Mouse (Mus musculus): ENCODE results near the gene Cldn3. TPM values are rescaled to one million over a fixed set of nuclear protein-coding genes. Genes with fewer than 3 reads are reported as not detected.

Gene Cldn3
- polyA plus RNA-seq, 2 experiments from 2014 or later = not detected

- ATAC-seq = no peak
Measured at GRCm38 (mm10) chr5:135007802-135008571, 22.0 kb downstream of the Cldn3 start.

- ATAC-seq = peak; percentile 81
Measured at GRCm38 (mm10) chr5:135008671-135009589, 22.9 kb downstream of the Cldn3 start, which contains the start of gene Abhd11. Abhd11 (plus strand) TSS chr5:135009152.

- peak; percentile 44 for ATAC-seq
Measured at GRCm38 (mm10) chr5:135009590-135010319, 23.7 kb downstream of the Cldn3 start.

- no peak for ATAC-seq
Measured at GRCm38 (mm10) chr5:135010320-135010709, 24.3 kb downstream of the Cldn3 start.

- ATAC-seq = no peak
Measured at GRCm38 (mm10) chr5:135010841-135011743, 25.1 kb downstream of the Cldn3 start.

- ATAC-seq = no peak
Measured at GRCm38 (mm10) chr5:135011809-135012613, 26.0 kb downstream of the Cldn3 start.

- ATAC-seq = no peak
Measured at GRCm38 (mm10) chr5:135012671-135013441, 26.8 kb downstream of the Cldn3 start.

GRCm38 (mm10) chr5:135015497-135015896 lies 29.5 kb downstream of the Cldn3 start:
- ATAC-seq = peak; percentile 75

GRCm38 (mm10) chr5:135016224-135016759 lies 30.3 kb downstream of the Cldn3 start:
- ATAC-seq = no peak

GRCm38 (mm10) chr5:135021814-135022213 lies 35.8 kb downstream of the Cldn3 start:
- no peak for ATAC-seq

GRCm38 (mm10) chr5:135023344-135024173 lies 37.5 kb downstream of the Cldn3 start, which contains the start of gene Stx1a:
Stx1a (plus strand) TSS chr5:135023482.
- peak; percentile 38 for ATAC-seq

- peak; percentile 82 for ATAC-seq
Measured at GRCm38 (mm10) chr5:135024665-135025224, 38.7 kb downstream of the Cldn3 start.

GRCm38 (mm10) chr5:135025899-135026298 lies 39.9 kb downstream of the Cldn3 start:
- no peak for ATAC-seq

- no peak for ATAC-seq
Measured at GRCm38 (mm10) chr5:135029007-135029854, 43.2 kb downstream of the Cldn3 start.

- no peak for ATAC-seq
Measured at GRCm38 (mm10) chr5:135032581-135032980, 46.6 kb downstream of the Cldn3 start.

GRCm38 (mm10) chr5:135034593-135034992 lies 48.6 kb downstream of the Cldn3 start:
- no peak for ATAC-seq
